Comparison of ENCODE assay signal across 16 mouse cellular contexts in genomic region chr7:125384171-125384570, GRCm38 (mm10).
A peak's percentile ranks its signal among the peaks of the same experiment; 100 is the strongest.
DNase-seq lines count a peak whose midpoint lies in the region; ATAC-seq lines count a peak whose summit lies in the region.
"Had no signal": no experiment of that assay in that cellular context is flagged by ENCODE, and none has a peak within 500 bp of the region (broad histone marks: within the 10 kb centered on the region; RNA-seq: fewer than 3 reads in every experiment).

No protein-coding gene starts in this region.

- DNase-seq in forebrain, embryonic 14.5 days (ENCODE audit: low spot score) = peak; percentile 57
- no peak for DNase-seq in forebrain, embryonic 11.5 days (ENCODE audit: low spot score)
- peak; percentile 26 for DNase-seq in fat pad, adult 2 months (ENCODE audit: extremely low read depth, low read depth, low spot score)
- DNase-seq in cerebellum, adult 18-20 months = no peak
- DNase-seq in cerebellum, adult 9-11 months = no peak
- DNase-seq: adrenal gland, adult 2 months; adrenal gland, postnatal 10 days; adrenal gland, postnatal 25 days; cerebellum, adult 11-12 months; cerebellum, adult 8-10 months; cerebellum, postnatal 10 days; cerebellum, postnatal 25 days had no signal

- no peak overlapping the region for H3K4me3 ChIP-seq in forebrain, embryonic 14.5 days (ENCODE audit: low read depth, low read length)
- H3K4me3 ChIP-seq in forebrain, embryonic 11.5 days (ENCODE audit: low read depth, low read length) = no peak overlapping the region
- H3K4me3 ChIP-seq: embryonic facial prominence, embryonic 13.5 days; forebrain, embryonic 10.5 days; forebrain, embryonic 13.5 days had no signal

- no peaks in the 10 kb centered on the region for H3K36me3 ChIP-seq in forebrain, embryonic 14.5 days (ENCODE audit: control insufficient read depth, insufficient read depth, low read length)
- no peaks in the 10 kb centered on the region for H3K36me3 ChIP-seq in forebrain, embryonic 11.5 days (ENCODE audit: control insufficient read depth, insufficient read depth, low read length)
- H3K36me3 ChIP-seq: embryonic facial prominence, embryonic 13.5 days; forebrain, embryonic 10.5 days had no signal

- H3K4me1 ChIP-seq in forebrain, embryonic 14.5 days (ENCODE audit: control insufficient read depth, insufficient read depth, low read length) = no peaks in the 10 kb centered on the region
- H3K4me1 ChIP-seq in forebrain, embryonic 11.5 days (replicated peaks; ENCODE audit: control insufficient read depth, insufficient read depth, low read length) = no peaks in the 10 kb centered on the region
- H3K4me1 ChIP-seq: embryonic facial prominence, embryonic 13.5 days; forebrain, embryonic 10.5 days had no signal

- H3K9me3 ChIP-seq in forebrain, embryonic 14.5 days (replicated peaks; ENCODE audit: control insufficient read depth, low read length) = no peaks in the 10 kb centered on the region
- H3K9me3 ChIP-seq in forebrain, embryonic 11.5 days (ENCODE audit: control insufficient read depth, low read length) = no peaks in the 10 kb centered on the region
- H3K9me3 ChIP-seq: embryonic facial prominence, embryonic 13.5 days; forebrain, embryonic 10.5 days; forebrain, embryonic 13.5 days had no signal

- no peak overlapping the region for H3K9ac ChIP-seq in forebrain, embryonic 14.5 days (ENCODE audit: low read length)
- no peak overlapping the region for H3K9ac ChIP-seq in forebrain, embryonic 11.5 days (ENCODE audit: low read length)
- H3K9ac ChIP-seq: embryonic facial prominence, embryonic 13.5 days; forebrain, embryonic 13.5 days had no signal

- H3K4me2 ChIP-seq in forebrain, embryonic 14.5 days (ENCODE audit: low read length) = no peak overlapping the region
- no peak overlapping the region for H3K4me2 ChIP-seq in forebrain, embryonic 11.5 days (ENCODE audit: low read depth, low read length, severe bottlenecking)
- H3K4me2 ChIP-seq: embryonic facial prominence, embryonic 13.5 days; forebrain, embryonic 13.5 days had no signal

- H3K27ac ChIP-seq in forebrain, embryonic 14.5 days (ENCODE audit: low read depth, low read length) = no peak overlapping the region
- no peak overlapping the region for H3K27ac ChIP-seq in forebrain, embryonic 11.5 days (ENCODE audit: low read depth, low read length)
- H3K27ac ChIP-seq: embryonic facial prominence, embryonic 13.5 days; forebrain, embryonic 10.5 days; forebrain, embryonic 13.5 days had no signal

- ATAC-seq in forebrain, embryonic 14.5 days = no peak
- no peak for ATAC-seq in forebrain, embryonic 11.5 days (replicated peaks; ENCODE audit: low FRiP score)
- ATAC-seq: forebrain, embryonic 13.5 days; forebrain, embryonic 16.5 days had no signal

- 27% methylated on average over 4 of the region's 4 CpGs for WGBS in forebrain, embryonic 14.5 days
- whole genome bisulfite sequencing in forebrain, embryonic 11.5 days = 75% methylated on average over 4 of the region's 4 CpGs

- H3K27me3 ChIP-seq in forebrain, embryonic 14.5 days (replicated peaks; ENCODE audit: control insufficient read depth, insufficient read depth, low read length) = no peaks in the 10 kb centered on the region
- H3K27me3 ChIP-seq in forebrain, embryonic 11.5 days (ENCODE audit: control insufficient read depth, insufficient read depth, low read length) = no peaks in the 10 kb centered on the region
- H3K27me3 ChIP-seq: embryonic facial prominence, embryonic 13.5 days; forebrain, embryonic 13.5 days had no signal

Comparison
In these comparisons a context has a peak if more than half of its experiments do, and no peak if none do; other contexts are left out.
1. DNase-seq: peak in forebrain, embryonic 14.5 days (single experiment) and fat pad, adult 2 months (single experiment); none in forebrain, embryonic 11.5 days (single experiment), cerebellum, adult 18-20 months (0 of 2) and cerebellum, adult 9-11 months (single experiment).